Mouse (Mus musculus) heart, postnatal 0 days (tissue): ENCODE data around the gene Gxylt2.

Source experiments
- CTCF ChIP-seq: IDR thresholded peaks from 2 replicates; pipeline ENCODE4 v1.5.1; 2016; ENCODE audit warnings: antibody characterized with exemption, control low read depth, low read depth
- EP300 ChIP-seq: IDR thresholded peaks from 2 replicates; pipeline ENCODE4 v1.6.1; 2016; ENCODE audit warnings: antibody characterized with exemption, low read depth

DNA sequence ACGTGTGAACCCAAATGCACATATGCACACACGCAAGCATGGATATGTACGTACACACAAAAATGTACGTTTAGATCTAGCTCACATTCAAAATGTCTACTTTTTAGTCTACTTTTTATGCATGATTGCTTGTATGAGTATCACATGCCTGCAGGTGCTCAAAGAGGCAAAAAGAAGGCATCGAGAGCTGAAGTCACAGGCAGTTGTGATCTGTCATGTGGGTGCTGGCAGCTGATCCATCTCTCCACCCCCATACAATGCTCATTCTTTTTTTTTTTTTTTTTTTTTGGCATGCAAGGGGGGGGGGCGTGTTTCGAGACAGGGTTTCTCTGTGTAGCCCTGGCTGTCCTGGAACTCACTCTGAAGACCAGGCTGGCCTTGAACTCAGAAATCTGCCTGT lies 124.0 kb downstream of the Gxylt2 start:
- no peak for TF ChIP-seq CTCF
- TF ChIP-seq EP300, result no peak
